Comparison of ENCODE assay signal across 11 mouse cellular contexts in genomic region chr10:5028301-5028700, GRCm38 (mm10).
"Had no signal": no experiment of that assay in that cellular context is flagged by ENCODE, and none has a peak within 500 bp of the region (broad histone marks: within the 10 kb centered on the region; RNA-seq: fewer than 3 reads in every experiment).

No protein-coding gene starts in this region.

- DNase-seq: forebrain, postnatal 0 days; gastrocnemius, postnatal 14 days; gastrocnemius, postnatal 36 days; heart, adult 18-20 months; heart, postnatal 10 days; heart, postnatal 36 days; kidney, adult 18-20 months; kidney, postnatal 25 days; layer of hippocampus, adult 9-11 months; layer of hippocampus, postnatal 36 days; left cerebral cortex, postnatal 4 days had no signal
